Mouse (Mus musculus) intestine, postnatal 0 days (tissue): ENCODE data around the gene Klrb1a. TPM values are rescaled to one million over a fixed set of nuclear protein-coding genes. Genes with fewer than 3 reads are reported as not detected.

ENCODE experiments used
- ATAC-seq: fragments of 200-750 bp; cut with Nextera tagmentation; 2 replicates; pipeline ENCODE4 v1.8.0; 2017; ENCODE audit warnings: mild to moderate bottlenecking, moderate TSS enrichment, moderate library complexity
- H3K27ac ChIP-seq: fragments of 300-500 bp; sonication (generic); 2 replicates; pipeline ENCODE4 v1.5.1; 2014; ENCODE audit warnings: mild to moderate bottlenecking, low read depth, low read length, moderate library complexity
- H3K27me3 ChIP-seq: fragments of 300-500 bp; sonication (generic); replicated peaks from 2 replicates; pipeline ENCODE4 v1.6.1; 2014; ENCODE audit warnings: low read length, mixed read lengths; ENCODE audit not compliant: control insufficient read depth, insufficient read depth
- H3K36me3 ChIP-seq: fragments of 300-500 bp; sonication (generic); 2 replicates; pipeline ENCODE4 v1.6.1; 2014; ENCODE audit warnings: mild to moderate bottlenecking, moderate library complexity; ENCODE audit not compliant: control insufficient read depth, insufficient read depth
- H3K4me1 ChIP-seq: fragments of 300-500 bp; sonication (generic); replicated peaks from 2 replicates; pipeline ENCODE4 v1.6.1; 2014; ENCODE audit warnings: antibody characterized with exemption, low read length, mixed read lengths; ENCODE audit not compliant: control insufficient read depth, insufficient read depth
- H3K4me2 ChIP-seq: fragments of 300-500 bp; sonication (generic); replicated peaks from 2 replicates; pipeline ENCODE4 v1.6.1; 2014; ENCODE audit warnings: low read depth, mild to moderate bottlenecking, moderate library complexity
- H3K4me3 ChIP-seq: fragments of 300-500 bp; sonication (generic); 2 replicates; pipeline ENCODE4 v1.5.1; 2014; ENCODE audit warnings: low read depth, low read length
- H3K9ac ChIP-seq: fragments of 300-500 bp; sonication (generic); 2 replicates; pipeline ENCODE4 v1.6.1; 2014; ENCODE audit warnings: mild to moderate bottlenecking, low read depth, low read length
- H3K9me3 ChIP-seq: fragments of 300-500 bp; sonication (generic); 2 replicates; pipeline ENCODE4 v1.6.1; 2016; ENCODE audit warnings: mixed run types; ENCODE audit not compliant: control insufficient read depth
- CTCF ChIP-seq: sonication (generic); IDR thresholded peaks from 2 replicates; pipeline ENCODE4 v1.5.1; 2016; ENCODE audit warnings: low read depth, mild to moderate bottlenecking, control low read depth, antibody characterized with exemption, moderate library complexity
- WGBS: fragments of 180-500 bp; shearing (Covaris S2); extraction: QIAGEN DNeasy Blood & Tissue Kit; methylation state at CpG from one replicate; pipeline ENCODE4 v1.1.7; 2014; 5-methylcytosine and 5-hydroxymethylcytosine counted together
- polyA plus RNA-seq: library from polyadenylated mRNA; unstranded; fragments of >200 nt; fragmentation: Nextera tagmentation; extraction: Ambion mirVana; gene quantifications from 2 replicates; pipeline ENCODE4 v1.2.1, GENCODE M21; 2015

Klrb1a gene
- polyA plus RNA-seq, 1 experiment from 2014 or later: not detected

DNA sequence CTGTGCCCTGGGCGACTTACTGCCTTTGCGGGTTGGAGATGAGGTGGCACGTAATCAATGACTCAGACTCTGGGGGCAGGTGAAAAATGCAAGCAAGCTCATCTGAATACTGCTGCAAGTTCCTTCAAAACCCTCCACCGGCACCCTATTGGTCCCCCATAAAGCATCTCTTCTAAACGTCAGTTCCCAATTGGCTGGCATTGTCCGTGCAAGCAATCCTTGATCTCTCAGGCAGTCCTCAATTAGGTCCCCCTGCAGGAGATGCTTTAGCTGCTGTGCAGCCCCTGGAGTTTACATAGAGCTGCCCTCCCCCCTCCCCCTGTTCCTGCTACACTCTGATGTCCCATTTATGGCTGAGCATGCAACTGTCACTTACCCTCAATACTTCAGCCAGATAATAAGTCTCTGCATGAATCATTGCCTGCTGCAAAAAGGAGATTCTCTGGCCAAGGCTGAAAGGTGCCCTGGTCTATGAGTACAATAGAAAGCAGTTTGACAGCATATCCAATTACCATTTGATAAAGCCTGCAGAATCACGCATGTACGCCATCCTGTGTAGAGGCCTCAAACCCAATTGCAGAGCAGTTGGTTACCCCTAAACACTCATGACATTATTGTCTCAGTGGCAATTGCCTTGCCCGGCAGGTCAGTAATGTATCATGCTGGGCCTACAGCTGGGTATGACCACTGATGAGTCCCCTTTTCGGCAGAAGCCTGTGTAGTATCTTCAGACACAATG is 20.7 kb downstream of the Klrb1a start:
- WGBS: 70% methylated on average over 10 of the region's 10 CpGs
- H3K4me2 ChIP-seq: no peak overlapping the region
- H3K4me1 ChIP-seq: no peaks in the 10 kb centered on the region
- no peaks in the 10 kb centered on the region for H3K36me3 ChIP-seq
- ATAC-seq: no peak
- no peak for TF ChIP-seq CTCF
- H3K9ac ChIP-seq: no peak overlapping the region
- no peak overlapping the region for H3K27ac ChIP-seq
- H3K4me3 ChIP-seq: no peak overlapping the region
- H3K9me3 ChIP-seq: no peaks in the 10 kb centered on the region
- H3K27me3 ChIP-seq: no peaks in the 10 kb centered on the region

DNA sequence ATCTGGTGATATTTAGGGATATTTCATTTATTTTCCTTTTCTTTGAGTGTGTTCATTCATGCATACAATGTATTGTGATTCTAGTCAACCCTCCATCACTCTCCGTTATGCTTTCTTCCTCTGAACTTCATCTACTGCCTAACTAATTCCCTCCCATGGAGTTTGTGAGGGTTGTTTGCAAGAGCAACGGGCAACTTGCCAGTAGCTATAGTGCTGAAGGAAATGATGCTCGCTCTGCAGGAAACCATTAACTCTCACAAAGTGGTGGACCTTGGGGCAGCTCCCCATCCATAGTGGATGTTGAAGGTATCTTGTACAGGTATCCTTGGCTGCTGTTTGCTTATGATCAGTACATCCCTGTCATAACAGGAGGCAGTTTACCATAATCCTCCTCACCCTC is 21.3 kb downstream of the Klrb1a start:
- Histone ChIP-seq H3K4me3 (no peak overlapping the region), H3K4me1 (no peaks in the 10 kb centered on the region), H3K9ac (no peak overlapping the region), H3K27me3 (no peaks in the 10 kb centered on the region), H3K9me3 (no peaks in the 10 kb centered on the region), H3K36me3 (no peaks in the 10 kb centered on the region), H3K27ac (no peak overlapping the region), H3K4me2 (no peak overlapping the region)
- no peak for TF ChIP-seq CTCF
- 42% methylated on average over 3 of the region's 3 CpGs for WGBS
- ATAC-seq: no peak

DNA sequence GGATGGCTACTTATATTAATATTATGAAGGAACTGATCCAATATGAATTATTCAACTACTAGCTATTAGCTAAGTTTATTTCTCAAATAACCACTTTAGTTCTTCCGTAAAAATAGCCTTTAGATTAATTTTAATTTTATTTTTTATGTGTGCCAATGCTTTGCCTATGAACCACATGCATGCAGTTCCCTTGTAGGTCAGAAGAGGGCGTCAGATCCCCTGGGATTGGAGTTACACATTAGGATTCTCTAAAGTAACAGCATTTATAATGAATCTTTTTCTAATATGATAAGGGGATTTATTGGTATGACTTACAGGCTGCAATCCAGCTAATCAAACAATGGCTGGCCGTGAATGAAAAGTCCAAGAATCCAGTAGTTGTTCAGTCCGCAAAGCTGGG is 23.8 kb downstream of the Klrb1a start:
- Histone ChIP-seq H3K9ac (no peak overlapping the region), H3K9me3 (no peaks in the 10 kb centered on the region), H3K36me3 (no peaks in the 10 kb centered on the region), H3K27ac (no peak overlapping the region), H3K4me3 (no peak overlapping the region), H3K4me1 (no peaks in the 10 kb centered on the region), H3K27me3 (no peaks in the 10 kb centered on the region), H3K4me2 (no peak overlapping the region)
- no peak for ATAC-seq
- peak; percentile 68 for TF ChIP-seq CTCF
- WGBS: 60% methylated on average over 4 of the region's 4 CpGs

DNA sequence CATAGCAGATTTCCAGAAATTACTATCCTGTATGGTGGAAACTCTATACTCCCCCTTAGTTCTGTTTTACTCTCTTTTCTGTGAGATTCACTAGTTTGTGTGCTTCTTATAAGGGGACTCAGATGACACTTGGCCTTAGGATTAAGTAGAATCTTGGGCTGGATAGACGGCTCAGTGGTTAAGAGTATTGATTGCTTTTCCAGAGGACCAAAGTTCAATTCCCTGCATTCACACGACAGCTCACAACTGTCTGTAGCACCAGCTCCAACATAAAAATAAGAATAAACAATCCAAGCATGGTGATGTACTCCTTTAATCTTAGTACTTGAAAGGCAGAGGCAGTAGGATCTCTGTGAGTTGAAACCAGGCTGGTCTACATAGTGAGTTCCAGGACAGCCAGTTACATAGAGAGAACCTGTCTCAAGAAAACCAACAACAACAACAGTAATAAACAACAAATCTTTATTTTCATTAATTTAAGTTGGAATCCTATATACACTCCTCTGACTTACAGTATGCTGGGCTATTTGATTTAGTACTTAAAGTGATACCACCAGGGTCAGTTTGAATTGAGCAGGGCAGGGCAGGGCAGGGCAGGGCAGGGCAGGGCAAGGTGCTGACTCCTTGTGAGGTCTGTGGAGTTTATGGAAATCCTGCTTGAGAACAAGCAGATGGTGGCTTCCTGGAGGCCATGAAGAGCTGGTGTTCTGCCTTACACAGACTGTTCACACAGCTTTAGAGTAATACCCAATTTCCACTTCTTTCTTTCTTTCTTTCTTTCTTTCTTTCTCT is 24.9 kb downstream of the Klrb1a start:
- no peak overlapping the region for H3K4me3 ChIP-seq
- peak overlapping the region; percentile 50; the same call in 1 of the 2 replicates for H3K27ac ChIP-seq
- no peaks in the 10 kb centered on the region for H3K9me3 ChIP-seq
- ATAC-seq: peak; percentile 72
- no peak overlapping the region for H3K4me2 ChIP-seq
- H3K27me3 ChIP-seq: no peaks in the 10 kb centered on the region
- no peak for TF ChIP-seq CTCF
- no peak overlapping the region for H3K9ac ChIP-seq
- no peaks in the 10 kb centered on the region for H3K4me1 ChIP-seq
- whole genome bisulfite sequencing: 30% methylated on average over 2 of the region's 2 CpGs
- H3K36me3 ChIP-seq: no peaks in the 10 kb centered on the region

DNA sequence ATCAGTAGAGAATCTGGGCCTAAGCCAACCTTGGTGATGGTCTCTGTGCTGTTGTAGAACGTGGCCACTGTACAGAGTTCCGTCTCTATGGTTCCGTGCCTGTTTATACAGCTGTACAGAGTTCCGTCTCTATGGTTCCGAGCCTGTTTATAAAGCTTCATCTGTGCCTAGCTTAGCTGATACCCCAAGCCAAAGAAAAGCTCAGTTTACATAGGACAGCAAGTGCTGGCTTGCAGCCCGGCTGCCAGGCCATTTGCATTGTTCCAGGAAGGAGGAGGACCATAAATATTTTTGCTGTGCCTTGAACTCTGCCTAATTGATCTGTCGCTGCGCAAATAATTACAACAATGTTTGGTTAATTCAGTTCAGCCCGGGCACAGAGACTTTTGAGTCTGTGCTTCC is 26.2 kb downstream of the Klrb1a start:
- Histone ChIP-seq H3K4me1 (no peaks in the 10 kb centered on the region), H3K9me3 (no peaks in the 10 kb centered on the region), H3K36me3 (no peaks in the 10 kb centered on the region), H3K9ac (0 out of 2 replicates have a peak overlapping the region, but pooled peaks have one; percentile 12), H3K4me2 (peak overlapping the region; percentile 65), H3K4me3 (peak overlapping the region; percentile 24), H3K27ac (peak overlapping the region; percentile 67), H3K27me3 (no peaks in the 10 kb centered on the region)
- ATAC-seq: peak; percentile 75
- TF ChIP-seq CTCF: no peak
- WGBS: 4% methylated on average over 9 of the region's 9 CpGs

DNA sequence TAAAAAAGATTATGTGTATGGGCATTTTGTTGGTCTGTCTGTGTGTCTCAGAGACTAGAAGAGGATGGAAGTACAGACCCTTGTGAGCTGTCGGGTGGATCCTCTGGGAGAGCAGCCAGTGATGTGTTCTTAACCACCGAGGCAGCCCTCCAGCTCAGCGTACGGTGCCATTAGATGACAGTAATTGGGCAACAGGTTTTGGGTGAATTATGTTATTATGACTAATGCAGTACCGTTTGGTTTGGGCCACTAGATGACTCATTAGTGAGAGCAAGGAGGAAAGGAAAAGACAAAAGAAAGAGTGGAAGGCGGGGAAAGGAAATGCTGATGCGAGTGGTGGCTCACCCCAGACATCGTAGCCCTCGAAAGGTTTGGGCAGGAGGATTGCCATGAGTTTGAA is 28.7 kb downstream of the Klrb1a start:
- 75% methylated on average over 9 of the region's 9 CpGs for WGBS
- ATAC-seq: no peak
- no peak overlapping the region for H3K27ac ChIP-seq
- no peak overlapping the region for H3K4me3 ChIP-seq
- no peak overlapping the region for H3K4me2 ChIP-seq
- no peak for TF ChIP-seq CTCF
- no peak overlapping the region for H3K9ac ChIP-seq
- no peaks in the 10 kb centered on the region for H3K36me3 ChIP-seq
- no peaks in the 10 kb centered on the region for H3K9me3 ChIP-seq
- H3K4me1 ChIP-seq: no peaks in the 10 kb centered on the region
- H3K27me3 ChIP-seq: no peaks in the 10 kb centered on the region
